Mouse (Mus musculus): ENCODE measurements around the gene Msh4.
A peak's percentile ranks its signal among the peaks of the same experiment; 100 is the strongest.
"Not testable (repeated sequence)": the region's sequence is repeated elsewhere in the genome, so short reads cannot be mapped to it uniquely, and the experiment has no call there.

Msh4 gene

DNA sequence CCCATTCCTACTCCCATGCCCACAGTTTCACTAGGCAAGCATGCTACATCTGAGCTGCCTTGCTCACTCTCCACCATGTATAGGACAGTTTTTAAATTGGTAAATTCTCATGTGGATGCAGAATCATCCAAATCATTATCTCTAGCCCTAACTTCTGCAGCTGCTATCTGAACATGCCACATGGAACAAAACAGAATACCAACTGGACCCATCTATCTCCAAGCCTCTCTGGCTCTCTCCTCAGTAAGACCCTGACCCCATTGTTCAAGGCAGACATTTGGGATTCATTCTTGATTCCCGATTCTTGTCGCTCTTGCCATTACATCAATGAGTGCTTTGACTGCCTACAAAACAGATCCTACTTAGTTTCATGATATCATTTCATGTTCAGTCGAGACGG is 59.8 kb downstream of the Msh4 start:
- no peak for DNase-seq

DNA sequence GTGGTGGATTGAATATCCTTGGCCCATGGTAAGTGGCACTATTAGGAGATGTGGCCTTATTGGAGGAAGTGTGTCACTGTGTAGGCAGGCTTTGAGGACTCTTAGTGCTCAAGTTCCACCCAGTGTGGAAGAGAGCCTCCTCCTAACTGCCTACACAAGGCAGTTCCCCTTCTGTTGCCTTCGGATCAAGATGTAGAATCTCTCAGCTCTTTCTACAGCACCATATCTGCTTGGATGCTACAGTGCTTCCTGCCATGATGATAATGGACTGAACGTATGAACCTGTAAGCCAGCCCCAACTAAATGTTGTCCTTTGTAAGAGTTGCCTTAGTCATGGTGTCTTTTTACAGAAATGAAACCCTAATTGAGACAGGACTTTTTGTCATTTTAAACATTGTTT is 60.4 kb downstream of the Msh4 start:
- DNase-seq, result no peak

DNA sequence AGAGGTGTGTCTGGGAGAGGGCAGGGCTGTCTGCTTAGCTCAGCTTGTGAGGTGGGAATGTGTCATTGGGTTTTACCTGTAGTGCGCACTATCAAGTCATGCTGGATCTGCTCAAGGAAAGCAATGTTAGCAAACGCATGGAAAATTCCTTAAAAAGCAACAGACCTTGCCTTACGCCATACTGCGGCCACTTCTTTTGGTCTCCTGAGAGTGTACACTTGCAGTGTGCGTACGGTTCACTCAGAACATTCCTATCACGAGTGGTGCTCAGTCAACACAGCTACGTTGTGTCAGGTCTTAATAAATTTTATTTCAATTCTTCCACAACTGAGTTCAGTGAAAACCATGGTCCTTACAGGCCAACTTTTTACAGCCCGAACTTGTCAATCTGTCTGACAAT is 61.2 kb downstream of the Msh4 start:
- DNase-seq, result no peak

DNA sequence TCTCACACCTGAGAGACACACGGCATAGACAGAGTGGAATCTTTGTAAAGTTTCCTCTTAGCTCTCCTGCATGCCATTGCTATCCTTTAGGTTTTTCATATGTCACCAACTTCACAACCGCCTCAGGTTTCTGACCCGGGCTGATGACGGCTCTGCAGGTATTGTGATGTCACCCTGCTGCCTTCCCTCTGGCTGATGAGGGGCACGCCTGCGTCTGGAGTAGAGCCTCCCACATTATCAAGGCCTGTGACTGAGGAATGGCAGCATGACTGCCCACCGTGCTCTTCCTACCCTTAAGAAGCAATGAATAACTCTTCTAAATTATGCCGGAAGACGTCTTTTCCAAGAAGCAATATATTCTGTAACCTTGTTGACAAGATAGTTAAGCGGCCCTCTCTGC is 61.9 kb downstream of the Msh4 start, which contains the start of gene Asb17:
Asb17 (plus strand) TSS at position 180 of the 400 bp plus-strand sequence.
- DNase-seq, result no peak

DNA sequence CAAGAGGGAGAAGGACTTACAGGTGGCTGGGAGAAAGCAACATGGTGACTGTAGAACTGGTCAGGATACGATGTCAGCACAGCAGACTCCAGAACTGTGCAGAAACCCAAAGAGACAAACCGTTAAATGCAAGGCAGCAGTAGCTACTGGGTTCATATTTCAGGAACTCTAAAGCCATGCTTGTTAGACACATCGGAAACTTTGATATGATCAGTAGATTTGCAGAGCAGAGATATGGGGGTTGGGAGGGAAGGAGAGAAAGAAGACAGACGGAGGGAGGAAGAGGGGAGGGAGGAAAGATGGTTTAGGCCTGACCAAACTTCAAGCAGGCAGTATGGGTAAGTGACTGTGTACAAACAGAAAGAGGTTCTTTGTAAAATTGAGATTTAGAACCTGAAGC is 68.3 kb downstream of the Msh4 start:
- no peak for DNase-seq

DNA sequence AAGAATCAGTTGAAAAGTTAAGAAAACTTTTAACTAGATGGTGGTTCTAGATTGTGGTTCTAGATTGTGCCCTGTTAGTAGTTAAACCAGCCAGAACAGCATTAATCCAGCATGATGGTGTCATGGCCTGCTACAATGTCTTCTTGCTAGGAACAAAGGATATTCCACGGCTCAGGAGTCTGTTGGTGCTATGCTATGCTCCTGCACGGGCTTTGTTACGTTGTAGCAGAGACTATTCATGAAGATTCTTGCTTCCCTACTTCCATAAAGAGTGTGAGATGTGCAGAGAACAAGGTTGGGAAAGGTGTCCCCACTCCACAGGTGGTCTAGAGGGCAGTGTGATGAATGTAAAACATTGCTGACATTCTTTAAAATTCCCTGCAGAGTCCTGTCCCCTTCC is 69.6 kb downstream of the Msh4 start:
- no peak for DNase-seq

DNA sequence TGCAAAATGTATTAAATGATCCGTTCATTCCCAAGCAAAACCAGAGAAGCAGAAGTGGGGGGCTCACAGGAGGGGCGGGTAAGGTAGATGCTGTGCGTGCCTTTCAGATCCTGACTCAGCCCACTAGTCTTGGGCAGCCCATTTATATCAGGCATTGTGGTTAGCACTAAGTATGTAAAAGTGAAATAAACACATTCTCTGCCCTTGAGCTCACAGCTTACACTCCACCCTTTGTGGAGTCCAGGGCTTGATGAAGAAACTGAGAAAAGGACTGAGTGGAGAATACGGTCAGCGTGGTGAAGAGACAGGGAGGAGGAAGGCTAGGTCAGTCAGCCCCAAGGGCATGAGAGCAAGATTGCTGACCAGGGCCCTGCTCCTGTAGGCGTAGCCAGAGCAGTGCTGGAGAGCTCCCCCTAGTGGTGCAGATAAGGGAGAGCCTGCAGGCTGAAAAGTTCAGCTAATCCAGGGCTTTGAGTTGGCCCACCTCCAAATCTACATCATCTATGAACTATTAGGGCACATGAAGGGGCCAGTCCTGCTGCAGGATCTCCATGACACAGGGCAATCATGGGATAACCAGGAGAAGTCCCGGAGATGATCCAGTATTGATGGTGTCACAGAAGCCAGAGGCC is 70.4 kb downstream of the Msh4 start:
- peak; percentile 46 for DNase-seq

DNA sequence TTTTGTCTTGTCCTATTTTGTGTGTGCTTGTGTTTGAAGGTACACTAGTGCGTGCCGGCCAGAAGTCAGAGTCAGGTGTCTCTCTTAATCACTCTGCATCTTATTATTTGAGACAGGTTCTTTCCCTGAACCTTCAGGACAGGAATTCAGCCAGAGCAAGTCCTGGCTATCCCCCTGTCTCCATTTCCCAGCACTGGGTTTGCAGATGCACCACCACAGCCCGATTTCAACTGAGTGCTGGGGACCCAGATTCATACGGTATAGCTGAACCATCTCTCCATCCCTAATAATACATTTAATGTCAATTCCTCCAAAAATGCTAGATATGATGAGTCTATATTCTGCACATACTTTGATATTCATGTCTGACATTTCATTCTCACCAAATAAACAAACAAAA is 71.9 kb downstream of the Msh4 start:
- no peak for DNase-seq

DNA sequence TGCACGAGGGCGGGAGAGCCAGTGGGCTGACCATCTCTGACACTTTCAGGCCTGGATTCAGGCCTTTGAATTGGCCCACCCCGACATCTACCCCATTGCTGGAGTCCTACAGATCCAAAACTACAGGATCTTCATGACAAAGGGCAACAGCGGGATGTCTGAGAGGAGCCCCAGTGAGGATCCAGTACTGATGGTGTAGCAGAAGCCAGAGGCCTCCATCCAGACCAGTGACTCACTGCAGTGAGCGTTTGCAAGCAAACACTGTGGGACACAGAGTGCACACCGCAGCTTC is 73.3 kb downstream of the Msh4 start:
- DNase-seq, result no peak

DNA sequence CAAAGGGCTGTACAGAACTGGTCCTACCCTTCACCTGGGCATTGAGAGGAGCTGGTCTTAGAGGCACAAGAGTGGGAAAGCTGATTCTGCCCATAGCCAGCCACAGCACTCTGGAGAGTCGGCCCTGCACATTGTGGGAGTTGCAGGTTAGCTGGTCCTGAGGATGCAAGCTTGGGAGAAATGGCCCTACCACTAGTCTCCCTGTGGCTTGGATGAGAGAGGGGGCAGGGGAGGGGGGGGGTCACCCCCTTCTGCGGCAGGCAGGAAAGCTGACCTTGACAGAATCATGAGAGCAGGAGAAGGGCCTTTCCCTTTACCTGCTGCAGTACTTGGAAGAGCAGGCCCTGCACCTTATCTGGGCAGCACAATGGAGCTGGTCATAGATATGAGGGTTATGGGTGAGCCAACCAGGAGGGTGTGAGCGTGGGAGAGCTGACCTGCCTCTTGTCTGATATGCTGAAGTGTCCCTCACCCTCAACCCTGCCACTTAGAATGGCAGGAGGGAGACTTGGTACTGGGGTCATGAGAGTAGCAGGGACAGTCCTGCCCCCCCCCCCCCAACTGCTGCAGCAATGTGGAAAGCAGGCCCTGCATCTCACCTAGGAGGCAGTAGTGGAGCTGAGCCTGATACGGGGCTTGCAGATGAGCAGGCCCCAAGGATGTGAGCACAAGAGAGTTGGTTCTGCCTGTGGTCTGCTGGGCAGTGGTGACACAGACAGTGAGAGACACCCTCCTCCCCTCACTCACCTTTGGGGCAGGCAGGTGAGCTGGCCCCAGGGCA is 73.9 kb downstream of the Msh4 start:
- DNase-seq, result no peak

DNA sequence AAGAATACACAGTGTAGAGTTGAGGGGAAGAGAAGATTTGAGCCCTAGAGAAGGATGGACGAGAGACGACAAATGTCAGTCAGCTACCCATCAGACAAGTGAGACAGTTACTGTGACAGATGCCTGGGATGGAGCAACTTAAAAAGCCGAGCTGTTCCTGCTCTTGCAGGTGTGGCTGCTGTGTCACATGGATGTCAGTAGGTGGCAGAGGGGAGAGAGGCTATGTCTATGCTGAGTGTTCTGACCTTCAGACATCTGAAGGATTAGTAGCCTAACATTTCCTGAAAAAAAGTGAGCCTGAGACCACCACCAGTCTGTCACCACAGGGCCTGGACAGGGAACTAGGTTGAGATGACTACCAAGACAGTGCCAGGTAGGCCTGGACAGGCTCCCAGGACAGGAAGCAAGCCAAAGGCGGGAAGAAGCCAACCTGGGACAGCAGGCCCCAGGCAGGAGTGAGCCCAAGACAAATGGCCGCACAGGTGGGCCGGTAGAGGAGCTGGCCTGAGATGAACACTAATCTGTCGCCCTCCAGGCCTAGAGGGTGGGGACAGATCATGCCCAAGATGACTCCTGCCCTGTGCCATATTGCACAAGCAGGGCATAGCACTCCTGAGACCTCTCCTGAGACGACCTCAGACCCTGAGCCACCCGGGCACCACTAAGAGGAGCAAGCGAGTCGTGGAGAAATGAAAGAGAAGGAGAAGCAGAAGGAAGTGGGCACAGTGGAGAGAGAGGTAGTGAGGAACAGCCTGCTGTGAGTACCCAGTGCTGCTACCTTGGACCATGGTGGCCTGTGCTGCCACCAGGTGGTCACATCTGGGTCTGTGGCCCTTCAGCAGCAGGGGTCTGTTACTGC is 74.7 kb downstream of the Msh4 start:
- no peak for DNase-seq

DNA sequence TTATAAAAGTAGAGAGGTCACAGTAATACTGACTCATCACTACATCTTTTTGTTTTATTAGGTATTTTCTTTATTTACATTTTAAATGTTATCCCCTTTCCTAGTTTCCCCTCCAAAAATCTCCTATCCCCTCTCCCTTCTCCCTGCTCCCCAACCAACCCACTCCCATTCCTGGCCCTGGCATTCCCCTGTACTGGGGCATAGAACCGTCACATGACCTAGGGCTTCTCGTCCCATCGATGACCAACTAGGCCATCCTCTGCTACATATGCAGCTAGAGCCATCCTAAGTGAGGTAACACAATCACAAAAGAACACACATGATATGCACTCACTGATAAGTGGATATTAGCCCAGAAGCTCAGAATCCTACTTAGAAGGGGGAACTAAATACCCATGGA is 76.2 kb downstream of the Msh4 start:
- DNase-seq, result not testable (repeated sequence)

DNA sequence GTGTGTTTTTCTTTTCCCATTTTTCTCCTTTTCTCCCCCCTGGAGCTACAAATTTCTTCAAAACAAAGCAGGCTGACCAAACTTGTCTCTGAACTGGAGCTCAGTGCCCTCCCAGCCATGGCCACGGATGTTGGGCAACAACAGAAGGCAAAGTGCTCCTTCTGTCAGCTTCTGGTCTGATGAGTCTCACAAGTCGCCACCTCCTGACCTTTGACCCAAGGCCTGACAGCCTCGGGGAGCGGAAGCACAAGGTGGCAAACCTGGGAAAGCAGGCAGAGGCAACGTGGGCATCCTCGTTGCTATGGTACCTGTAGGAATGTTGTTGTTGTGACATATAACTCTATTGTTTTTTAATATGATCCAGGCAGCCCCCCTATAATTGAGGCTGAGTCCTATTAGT is 79.3 kb downstream of the Msh4 start:
- no peak for DNase-seq

DNA sequence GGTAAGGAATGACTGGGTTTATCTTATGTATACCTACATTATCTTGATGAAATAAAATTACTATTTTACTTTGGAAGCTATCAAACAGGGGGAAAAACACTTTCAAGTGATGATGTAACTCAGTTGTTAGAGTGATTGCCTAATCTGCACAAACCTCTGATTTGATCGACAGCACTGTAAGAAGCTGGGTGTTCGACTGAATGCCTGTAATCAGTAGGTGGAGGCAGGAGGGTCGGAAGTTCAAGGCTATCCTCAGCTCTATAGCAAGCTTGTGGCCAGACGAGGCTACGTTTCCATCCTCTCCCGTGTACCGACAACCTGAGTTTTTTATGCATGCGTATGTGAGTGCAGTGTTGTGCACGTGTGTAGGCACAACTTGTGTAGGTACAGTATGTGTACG is 80.7 kb downstream of the Msh4 start:
- DNase-seq, result no peak

DNA sequence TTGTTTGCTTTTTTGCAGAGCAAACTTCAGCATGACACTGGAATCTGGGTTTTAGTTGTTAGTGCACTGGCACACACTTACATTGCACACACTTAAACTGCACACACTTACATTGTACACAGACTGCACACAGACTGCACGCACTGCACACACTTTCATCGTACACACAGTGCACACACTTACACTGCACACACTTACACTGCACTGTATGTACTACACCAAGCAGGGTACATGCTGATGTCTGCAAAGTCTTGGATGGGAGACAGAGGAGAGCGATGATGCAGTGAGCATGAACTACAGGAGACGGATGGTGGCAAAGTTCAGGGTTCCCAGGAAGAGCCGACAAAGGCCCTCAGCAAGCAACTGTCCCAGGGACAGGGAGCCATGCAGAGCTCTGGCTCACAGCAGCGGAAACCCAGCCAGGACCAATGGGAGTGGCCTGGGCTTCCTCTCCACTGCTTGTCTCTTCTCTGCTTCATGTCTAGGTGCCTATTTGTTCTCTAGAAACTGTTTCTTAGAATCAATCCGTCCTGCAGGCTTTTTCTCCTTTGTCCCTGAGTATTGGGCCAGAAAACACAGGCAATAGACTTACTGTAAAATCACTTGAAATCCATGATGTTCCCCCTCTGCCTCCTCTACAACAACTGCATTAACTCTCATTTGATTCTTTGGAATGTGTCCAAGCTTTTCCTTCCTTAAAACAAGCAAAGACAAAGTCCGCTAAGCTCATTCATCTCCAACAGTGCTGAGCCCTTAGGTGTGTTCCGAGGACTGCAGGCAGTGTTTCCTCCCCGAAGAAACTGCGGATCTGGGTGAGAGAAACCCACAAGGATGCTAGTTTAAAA is 82.0 kb downstream of the Msh4 start:
- no peak for DNase-seq

DNA sequence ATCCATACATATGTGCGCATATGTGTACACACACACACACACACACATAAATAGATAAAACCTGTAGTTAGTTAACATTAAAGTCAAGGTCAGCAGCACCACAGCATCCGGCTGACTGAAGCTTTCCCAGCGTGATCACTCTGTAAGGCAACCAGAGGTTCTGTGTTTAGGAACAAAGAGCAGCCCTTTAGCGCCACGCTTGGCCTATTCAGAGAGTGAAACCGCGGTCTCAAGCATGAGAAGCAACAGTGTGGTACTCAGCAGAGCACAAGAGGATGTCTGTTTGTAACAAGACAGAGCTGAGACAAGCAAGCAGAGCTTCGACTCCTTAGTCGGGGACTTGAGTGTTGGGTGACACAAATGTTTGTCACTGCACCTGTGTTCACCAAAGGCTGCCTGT is 86.5 kb downstream of the Msh4 start:
- no peak for DNase-seq

DNA sequence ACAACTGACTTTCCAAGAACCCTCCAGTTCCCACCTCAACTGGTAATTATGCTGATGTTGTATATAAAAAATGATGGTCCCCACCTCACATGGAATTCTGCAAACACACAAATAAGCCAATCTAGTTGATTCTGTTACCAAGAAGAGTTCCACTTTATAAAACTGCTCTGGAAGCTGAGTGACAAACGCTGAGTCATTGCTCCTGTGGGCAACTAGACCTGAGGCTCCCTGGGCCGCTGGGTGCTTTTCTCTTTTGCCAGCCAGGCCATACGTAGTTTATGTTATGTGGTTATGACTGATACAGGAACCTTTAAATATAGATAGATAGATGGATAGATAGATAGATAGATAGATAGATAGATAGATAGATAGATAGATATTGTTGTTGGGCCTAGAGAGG is 87.2 kb downstream of the Msh4 start:
- DNase-seq, result no peak

DNA sequence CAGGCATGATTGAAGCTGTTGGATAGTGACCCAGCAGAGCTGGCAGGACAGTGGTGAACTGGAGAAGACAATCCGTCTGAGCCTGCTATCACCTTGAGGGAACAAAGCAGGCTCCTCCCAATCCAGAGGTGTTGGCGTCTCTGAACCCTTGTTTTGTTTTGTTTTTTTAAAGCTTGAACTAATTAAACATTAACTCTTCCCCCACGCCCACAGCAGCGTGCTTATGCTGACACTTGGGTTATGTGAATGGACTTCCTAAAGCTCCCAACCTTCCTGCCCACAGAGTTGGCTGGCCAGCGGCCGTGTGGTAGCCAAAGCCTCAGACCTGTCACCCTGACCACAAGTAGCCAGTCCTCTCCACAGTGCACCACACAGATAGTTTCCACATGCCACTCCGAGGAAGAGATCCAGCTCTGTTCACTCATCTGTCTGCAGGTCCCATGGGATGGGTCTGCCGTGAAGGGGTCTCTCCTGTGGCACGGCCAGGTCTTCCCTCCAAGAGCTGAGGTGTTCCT is 88.5 kb downstream of the Msh4 start:
- no peak for DNase-seq

DNA sequence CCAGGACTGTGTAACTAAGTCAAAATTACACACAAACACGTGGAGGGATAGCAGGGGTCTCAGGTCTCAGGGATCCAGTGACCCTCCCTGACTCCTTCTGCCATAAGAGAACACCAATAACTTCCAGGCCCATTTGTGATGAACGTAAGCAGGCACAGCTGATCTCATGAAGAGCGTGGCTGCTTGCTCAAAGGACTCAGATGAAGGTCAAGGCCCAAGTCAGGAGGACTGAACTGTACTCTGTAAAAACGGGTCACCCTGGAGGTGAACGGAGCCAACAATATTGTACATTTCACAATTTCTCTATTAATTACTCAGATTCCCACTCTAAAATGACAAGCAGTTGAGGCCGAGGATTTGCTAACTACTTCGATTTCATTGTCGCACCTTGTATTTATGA is 91.9 kb downstream of the Msh4 start:
- DNase-seq, result no peak

DNA sequence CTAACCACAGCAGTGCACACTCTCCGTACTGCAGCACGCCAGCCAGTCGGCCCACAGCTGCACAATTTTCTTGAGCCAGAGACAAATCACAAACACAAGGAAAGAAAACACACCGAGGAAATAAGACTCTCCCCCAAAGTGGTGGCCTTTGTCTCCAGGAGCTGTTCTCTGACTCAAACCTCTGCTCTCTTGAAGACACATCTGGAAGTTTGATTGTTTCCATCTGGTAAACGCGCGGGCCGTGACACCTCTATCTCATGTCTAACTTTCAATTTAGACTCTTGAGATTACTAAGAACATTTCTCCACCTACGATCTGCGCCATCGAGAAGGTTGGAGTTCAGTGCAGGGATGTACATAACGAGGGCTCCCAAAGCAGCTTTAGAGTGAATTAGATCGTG is 97.5 kb downstream of the Msh4 start:
- DNase-seq, result no peak

DNA sequence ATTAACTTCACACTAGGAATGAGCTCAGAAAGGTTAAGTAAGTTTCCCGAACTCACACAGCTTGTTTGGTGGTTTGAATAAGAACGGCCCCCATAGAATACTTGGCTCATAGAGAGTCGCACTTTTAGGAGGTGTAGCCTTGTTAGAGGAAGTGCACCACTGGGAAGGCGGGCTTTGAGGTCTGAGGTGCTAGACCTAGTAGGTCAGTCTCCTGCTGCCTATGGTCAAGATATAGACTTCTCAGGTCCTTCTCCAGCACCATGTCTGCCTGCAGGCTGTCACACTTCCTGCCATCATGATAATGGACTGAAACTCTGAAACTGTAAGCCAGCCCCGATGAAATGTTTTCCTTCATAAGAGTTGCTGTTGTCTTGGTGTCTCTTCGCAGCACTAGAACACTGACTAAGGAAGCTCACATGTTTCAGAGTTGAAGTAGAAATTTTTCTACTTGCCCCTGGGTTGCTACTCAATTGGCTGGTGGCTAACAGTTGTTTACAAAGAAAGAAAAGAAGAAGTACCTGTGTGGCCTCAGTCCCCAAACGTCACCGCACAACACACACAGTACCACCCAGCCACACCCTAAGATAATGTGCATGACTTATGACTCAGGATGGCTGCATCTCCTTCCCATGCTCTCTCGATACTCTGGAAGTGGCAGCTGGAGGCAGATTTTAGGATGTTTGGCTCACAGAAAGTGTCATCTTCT is 98.3 kb downstream of the Msh4 start:
- no peak for DNase-seq

All from right cerebral cortex, postnatal 14 days (tissue).